Mouse (Mus musculus) left cerebral cortex, adult 18-20 months (tissue): ENCODE results near the gene Slc35d3. TPM values are rescaled to one million over a fixed set of nuclear protein-coding genes. Genes with fewer than 3 reads are reported as not detected.

Source experiments
- DNase-seq, 2 experiments: peaks; one replicate each; pipeline ENCODE4 v3.0.0; 2021 to 2022; ENCODE audit warnings: low spot score in 2 of 2, mixed read lengths in 1 of 2
- total RNA-seq, 2 experiments: library from RNA; stranded (reverse); gene quantifications; 2 replicates each; pipeline ENCODE4 v1.2.3; 2021

The Slc35d3 gene
- total RNA-seq, 2 experiments from 2014 or later: 2.9 to 3.8 TPM

- DNase-seq: no peak
Observed at GRCm38 (mm10) chr10:19835887-19836710, 15.2 kb downstream of the Slc35d3 start.

DNA sequence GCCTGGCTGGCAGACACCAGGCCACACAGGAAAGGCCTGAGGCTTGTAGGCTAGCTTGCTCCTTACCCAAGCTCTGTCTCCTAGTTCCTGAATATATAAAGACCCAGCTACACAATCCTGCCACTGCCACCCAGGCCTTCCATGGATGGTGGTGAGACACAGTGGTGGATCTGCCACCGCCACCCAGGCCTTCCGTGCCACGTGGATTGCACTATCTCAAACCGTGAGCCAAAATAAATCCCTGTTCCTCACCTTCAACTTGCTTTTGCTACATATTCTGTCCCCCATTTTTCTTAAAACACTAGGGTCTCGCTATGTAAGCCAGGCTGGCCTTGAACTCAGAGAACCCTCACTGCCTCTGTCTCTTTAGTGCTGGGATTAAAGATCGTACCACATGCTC, 17.0 kb downstream of the Slc35d3 start:
- DNase-seq: no peak

- DNase-seq: no peak
Observed at GRCm38 (mm10) chr10:19831072-19831849, 20.0 kb downstream of the Slc35d3 start.

- DNase-seq: no peak
Observed at GRCm38 (mm10) chr10:19820986-19821385, 30.3 kb downstream of the Slc35d3 start.

DNA sequence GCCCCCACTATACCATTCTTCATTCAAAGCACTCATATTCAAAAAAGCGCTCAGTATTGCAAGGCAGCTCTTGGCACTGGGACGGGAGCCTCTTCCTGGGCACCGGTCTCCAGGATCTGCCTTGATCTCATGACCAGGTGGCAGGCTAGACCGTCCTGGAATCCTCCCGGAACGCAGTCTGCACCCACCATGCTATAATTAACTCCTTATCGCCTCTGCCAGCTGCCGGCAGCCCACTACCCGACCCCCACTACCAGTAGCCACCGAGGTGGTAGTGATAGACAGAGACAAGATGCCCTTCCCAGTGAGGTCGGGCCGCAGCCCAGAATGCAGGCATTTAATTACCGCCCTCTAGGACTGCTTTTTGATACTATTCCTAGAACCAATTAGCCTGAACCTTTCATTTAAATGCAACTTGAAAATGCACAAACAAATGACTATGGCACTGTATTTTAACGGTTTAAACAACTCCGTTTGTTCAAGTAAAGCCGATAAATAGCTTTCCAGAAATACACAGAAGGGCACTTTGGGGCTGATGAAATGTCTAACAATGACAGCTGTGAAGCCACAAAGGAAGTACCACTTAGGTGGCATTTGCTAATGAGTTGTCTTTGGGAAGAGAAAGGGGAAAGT, 32.4 kb downstream of the Slc35d3 start:
- DNase-seq: no peak

DNA sequence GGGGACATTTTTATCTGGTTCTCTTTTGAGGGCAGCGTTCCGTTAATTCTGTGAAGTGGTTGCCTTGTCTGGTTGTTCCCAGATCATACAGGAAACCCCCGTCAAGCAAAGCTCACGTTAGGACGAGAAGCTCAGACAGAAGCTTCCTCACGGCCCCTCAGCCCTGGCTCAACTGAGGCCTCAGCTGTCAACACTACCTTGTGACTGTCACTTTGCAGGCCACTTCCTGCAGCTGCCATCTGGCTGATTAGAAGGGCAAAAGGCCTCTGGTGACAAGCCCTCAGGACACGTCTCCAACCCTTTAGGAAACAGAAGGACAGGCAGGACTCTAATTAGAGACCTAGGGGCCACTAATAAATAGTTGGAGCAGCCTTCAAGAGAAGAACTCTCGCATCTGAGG, 35.9 kb downstream of the Slc35d3 start:
- DNase-seq: no peak

DNA sequence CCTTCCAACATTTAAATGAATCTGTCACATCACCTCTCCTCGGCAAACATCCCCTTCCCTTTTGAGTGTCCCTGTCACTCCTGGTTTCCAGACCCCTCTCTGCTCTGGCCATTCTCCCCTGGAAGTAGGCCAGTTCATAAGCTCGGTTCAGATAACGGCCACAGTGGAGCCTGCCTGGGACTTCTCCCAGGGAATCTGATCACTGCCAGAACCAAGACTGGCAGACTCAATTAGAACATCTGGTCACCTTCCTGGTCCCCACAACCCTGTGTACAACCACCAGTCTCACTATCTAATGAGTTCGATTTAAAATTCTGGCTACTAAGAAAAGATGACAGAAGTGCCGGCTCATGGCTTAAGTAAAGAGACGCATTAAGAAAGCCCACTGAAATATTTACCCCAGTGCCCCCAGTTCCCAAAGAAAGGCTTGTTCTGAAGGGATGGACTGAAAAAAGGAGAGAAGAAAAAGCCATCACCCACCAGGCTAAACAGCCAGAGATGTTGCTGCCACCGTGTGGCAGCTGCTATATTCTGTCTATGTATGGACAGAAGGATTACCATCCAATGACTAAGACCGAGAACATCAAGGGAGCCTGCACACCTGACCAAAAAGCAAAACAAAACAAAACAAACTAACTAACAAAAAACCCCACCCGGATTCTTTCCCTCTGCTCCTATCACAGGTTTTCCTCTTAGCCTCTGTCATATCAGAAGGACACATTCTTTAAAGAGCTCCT, 39.7 kb downstream of the Slc35d3 start:
- DNase-seq: peak; percentile 32 to 43

- no peak for DNase-seq
Observed at GRCm38 (mm10) chr10:19804763-19805162, 46.5 kb downstream of the Slc35d3 start.

- DNase-seq: no peak
Observed at GRCm38 (mm10) chr10:19802958-19803357, 48.3 kb downstream of the Slc35d3 start.

Other genes with a start within 250 kb of the Slc35d3 start
- not detected for gene Il22ra2, start 229.5 kb downstream of the Slc35d3 start, total RNA-seq
- under 1 TPM; 0.33 to 0.35 TPM for gene Il20ra, start 138.9 kb downstream of the Slc35d3 start, total RNA-seq
- gene Pex7, start 56.2 kb upstream of the Slc35d3 start, total RNA-seq: 10 to 100 TPM; 24.5 to 26.1 TPM
- gene Map3k5, start 83.0 kb upstream of the Slc35d3 start, total RNA-seq: 10 to 100 TPM; 47.7 to 48.4 TPM